Mouse (Mus musculus): ENCODE data around the gene Hnf1b. TPM values are rescaled to one million over a fixed set of nuclear protein-coding genes. Genes with fewer than 3 reads are reported as not detected.

The Hnf1b gene
- polyA plus RNA-seq, 1 experiment from 2014 or later: 9.0 TPM

- peaks cover 7% of the 10 kb centered on the region; the same call in 1 of the 2 replicates for H3K4me1 ChIP-seq (ENCODE audit: control insufficient read depth, insufficient read depth, low read length)
- WGBS: 9% methylated on average over 7 of the region's 7 CpGs
- H3K27ac ChIP-seq (ENCODE audit: low read length): no peak overlapping the region
- H3K9ac ChIP-seq (ENCODE audit: low read depth, low read length): no peak overlapping the region
- H3K9me3 ChIP-seq (ENCODE audit: control insufficient read depth, low read length): no peaks in the 10 kb centered on the region
- peak; percentile 71 for ATAC-seq
- no peaks in the 10 kb centered on the region for H3K27me3 ChIP-seq (replicated peaks; ENCODE audit: control insufficient read depth, insufficient read depth, low read length)
- H3K36me3 ChIP-seq (ENCODE audit: control insufficient read depth, insufficient read depth, low read length): no peaks in the 10 kb centered on the region
- H3K4me2 ChIP-seq (ENCODE audit: low read depth, low read length): no peak overlapping the region
- H3K4me3 ChIP-seq (ENCODE audit: low read length): no peak overlapping the region
These were observed 86.3 kb downstream of the Hnf1b start for GRCm38 (mm10) chr11:83935986-83936665.

GRCm38 (mm10) chr11:83938556-83938955 lies 88.7 kb downstream of the Hnf1b start:
- WGBS: 80% methylated on average over 8 of the region's 8 CpGs
- H3K4me3 ChIP-seq (ENCODE audit: low read length): no peak overlapping the region
- no peak for ATAC-seq

GRCm38 (mm10) chr11:83941950-83942840 lies 92.3 kb downstream of the Hnf1b start, which contains the start of gene Ddx52:
Ddx52 (plus strand) TSS chr11:83942062.
- Histone ChIP-seq H3K9me3 (ENCODE audit: control insufficient read depth, low read length) (no peaks in the 10 kb centered on the region), H3K9ac (ENCODE audit: low read depth, low read length) (peak within 1 kb of the TSS; percentile 87), H3K27ac (ENCODE audit: low read length) (peak within 1 kb of the TSS; percentile 65), H3K4me2 (ENCODE audit: low read depth, low read length) (peak within 1 kb of the TSS; percentile 59), H3K27me3 (replicated peaks; ENCODE audit: control insufficient read depth, insufficient read depth, low read length) (no peaks in the 10 kb centered on the region), H3K4me3 (ENCODE audit: low read length) (peak within 1 kb of the TSS; percentile 81), H3K36me3 (ENCODE audit: control insufficient read depth, insufficient read depth, low read length) (0 out of 2 replicates have a peak, but pooled peaks cover 5% of the 10 kb centered on the region), H3K4me1 (ENCODE audit: control insufficient read depth, insufficient read depth, low read length) (no peaks in the 10 kb centered on the region)
- under 1% methylated on average over 49 of the region's 49 CpGs for WGBS
- peak; percentile 98 for ATAC-seq

More at GRCm38 (mm10) chr11:83938556-83938955, 88.7 kb downstream of the Hnf1b start:
- Histone ChIP-seq H3K9me3 (ENCODE audit: control insufficient read depth, low read length) (no peaks in the 10 kb centered on the region), H3K4me2 (ENCODE audit: low read depth, low read length) (no peak overlapping the region), H3K27ac (ENCODE audit: low read length) (no peak overlapping the region), H3K27me3 (replicated peaks; ENCODE audit: control insufficient read depth, insufficient read depth, low read length) (no peaks in the 10 kb centered on the region), H3K9ac (ENCODE audit: low read depth, low read length) (no peak overlapping the region), H3K36me3 (ENCODE audit: control insufficient read depth, insufficient read depth, low read length) (no peaks in the 10 kb centered on the region), H3K4me1 (ENCODE audit: control insufficient read depth, insufficient read depth, low read length) (peaks cover 7% of the 10 kb centered on the region; the same call in 1 of the 2 replicates)

Other genes starting within 250 kb of the Hnf1b start
- gene Rpl9-ps1, start 204.4 kb upstream of the Hnf1b start, polyA plus RNA-seq (2015; fragmentation: Nextera tagmentation; extraction: Ambion mirVana): not detected in 2 replicates
- 0.43 and 0.66 TPM in 2 replicates for gene Ccl3, start 200.7 kb upstream of the Hnf1b start, polyA plus RNA-seq (2015; fragmentation: Nextera tagmentation; extraction: Ambion mirVana)
- gene Ccl4, start 187.5 kb upstream of the Hnf1b start, polyA plus RNA-seq (2015; fragmentation: Nextera tagmentation; extraction: Ambion mirVana): 0.37 and 0.64 TPM in 2 replicates
- 1.9 and 2.3 TPM in 2 replicates for gene Wfdc17, start 146.1 kb upstream of the Hnf1b start, polyA plus RNA-seq (2015; fragmentation: Nextera tagmentation; extraction: Ambion mirVana)
- 0.38 TPM in 1 of 2 replicates, not detected in the other for gene Wfdc18, start 141.0 kb upstream of the Hnf1b start, polyA plus RNA-seq (2015; fragmentation: Nextera tagmentation; extraction: Ambion mirVana)
- gene Wfdc21, start 103.1 kb upstream of the Hnf1b start, polyA plus RNA-seq (2015; fragmentation: Nextera tagmentation; extraction: Ambion mirVana): 0.37 and 0.60 TPM in 2 replicates
- gene Heatr6, start 96.4 kb upstream of the Hnf1b start, polyA plus RNA-seq (2015; fragmentation: Nextera tagmentation; extraction: Ambion mirVana): 16.3 and 18.1 TPM in 2 replicates
- 23.8 and 24.0 TPM in 2 replicates for gene Ddx52, start 92.0 kb downstream of the Hnf1b start, polyA plus RNA-seq (2015; fragmentation: Nextera tagmentation; extraction: Ambion mirVana)
- 6.6 and 8.0 TPM in 2 replicates for gene Synrg, start 114.4 kb downstream of the Hnf1b start, polyA plus RNA-seq (2015; fragmentation: Nextera tagmentation; extraction: Ambion mirVana)
- 17.3 and 18.3 TPM in 2 replicates for gene Dusp14, start 219.2 kb downstream of the Hnf1b start, polyA plus RNA-seq (2015; fragmentation: Nextera tagmentation; extraction: Ambion mirVana)

Measured in intestine, embryonic 16.5 days (tissue).